Mouse (Mus musculus) cerebellum, adult 8-10 months (tissue): ENCODE measurements around the gene Kcnk12.

Experiments
- DNase-seq: peaks from one replicate; pipeline ENCODE4 v3.0.0; 2022

The Kcnk12 gene

GRCm38 (mm10) chr17:87696814-87697213 is 101.0 kb downstream of the Kcnk12 start:
- DNase-seq: no peak

- no peak for DNase-seq
These were observed 101.8 kb downstream of the Kcnk12 start for GRCm38 (mm10) chr17:87695874-87696465.
